9 mouse cellular contexts compared by ENCODE assay signal in the genomic region with DNA sequence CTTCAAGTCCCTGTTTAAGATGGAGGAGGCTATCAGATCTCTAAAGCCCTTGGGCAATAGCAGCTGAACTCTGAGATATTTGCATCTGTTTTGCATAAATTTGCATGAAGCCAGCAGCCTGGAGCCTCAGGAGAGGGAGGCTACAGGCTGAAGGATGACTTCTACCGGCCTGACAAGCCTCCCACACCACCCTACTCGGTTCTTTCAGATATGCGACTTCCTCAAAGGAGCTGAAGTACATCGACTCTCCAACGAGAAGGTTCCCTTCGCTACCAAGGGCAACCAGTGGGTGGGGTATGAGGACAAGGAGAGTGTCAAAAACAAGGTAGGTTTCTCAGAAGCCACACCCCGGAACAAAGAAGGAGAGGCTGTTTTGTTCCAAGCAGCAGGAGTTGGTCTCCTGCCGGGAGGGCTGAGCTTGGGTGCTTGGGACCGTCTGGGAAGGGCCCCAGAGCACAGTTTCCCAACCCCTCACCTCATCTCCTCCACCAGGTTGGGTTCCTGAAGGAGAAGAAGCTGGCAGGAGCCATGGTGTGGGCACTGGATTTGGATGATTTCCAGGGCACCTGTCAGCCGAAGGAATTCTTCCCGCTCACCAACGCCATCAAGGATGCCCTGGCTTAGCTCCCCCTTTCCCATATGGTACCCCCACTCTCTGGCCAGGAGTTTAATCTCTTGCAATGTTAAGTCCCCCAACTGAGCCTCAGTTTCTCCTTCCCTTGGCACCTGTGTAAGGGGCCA. TPM values are rescaled to one million over a fixed set of nuclear protein-coding genes. Genes with fewer than 3 reads are reported as not detected.
DNase-seq lines count a peak whose midpoint lies in the region; ATAC-seq lines count a peak whose summit lies in the region.
"Had no signal": no experiment of that assay in that cellular context is flagged by ENCODE, and none has a peak within 500 bp of the region (broad histone marks: within the 10 kb centered on the region; RNA-seq: fewer than 3 reads in every experiment).

No protein-coding gene starts in this region.

- DNase-seq in frontal cortex, postnatal 25 days (ENCODE audit: low spot score in 2 of 2), result no peak
- DNase-seq in B cell, adult 2 months, result peak; percentile 29 to 53
- DNase-seq in cerebellum, postnatal 14 days, result peak; percentile 48 to 57
- DNase-seq in lung, adult 18-20 months, result peak; percentile 84 to 89
- peak; percentile 32 for DNase-seq in thymus, postnatal 0 days (ENCODE audit: low spot score)
- no peak for DNase-seq in frontal cortex, postnatal 14 days (ENCODE audit: low spot score in 2 of 2)
- no peak for DNase-seq in Muller cell, postnatal 12 days (ENCODE audit: inconsistent ontology term)

- ATAC-seq in frontal cortex, adult (ENCODE audit: low TSS enrichment), result peak; percentile 70

RNA-seq across cellular contexts. Expression of a gene that starts 4.1 kb away (rescaled TPM):
- polyA plus RNA-seq in thymus, postnatal 0 days (2015; fragmentation: Nextera tagmentation; extraction: Ambion mirVana), result 0.76 and 0.82 TPM in 2 replicates
- polyA plus RNA-seq: G1E had no signal

RNA-seq across cellular contexts. Expression of a gene that starts 7.2 kb away (rescaled TPM):
- 5.3 and 5.9 TPM in 2 replicates for polyA plus RNA-seq in thymus, postnatal 0 days (2015; fragmentation: Nextera tagmentation; extraction: Ambion mirVana)
- polyA plus RNA-seq: G1E had no signal

RNA-seq across cellular contexts. Expression of a gene that starts 46.1 kb away (rescaled TPM):
- 0.14 and 0.21 TPM in 2 replicates for polyA plus RNA-seq in thymus, postnatal 0 days (2015; fragmentation: Nextera tagmentation; extraction: Ambion mirVana)
- polyA plus RNA-seq: G1E had no signal

Comparison
In these comparisons a context has a peak if more than half of its experiments do, and no peak if none do; other contexts are left out.
1. DNase-seq: peak in B cell, adult 2 months (2 of 2), cerebellum, postnatal 14 days (2 of 2), lung, adult 18-20 months (2 of 2) and thymus, postnatal 0 days (single experiment); none in frontal cortex, postnatal 25 days (0 of 2), frontal cortex, postnatal 14 days (0 of 2) and Muller cell, postnatal 12 days (single experiment).